Mouse (Mus musculus): ENCODE measurements around the gene Zfp512b. TPM values are rescaled to one million over a fixed set of nuclear protein-coding genes. Genes with fewer than 3 reads are reported as not detected.

The Zfp512b gene
- polyA plus RNA-seq (2017; shearing (Covaris generic)): 10 to 100 TPM; 20.3 to 26.9 TPM

GRCm38 (mm10) chr2:181592231-181593041 is at the start of gene Zfp512b:
Gene Zfp512b, minus strand, starts transcription at chr2:181592803.
- ATAC-seq: peak; percentile 61

GRCm38 (mm10) chr2:181635865-181636264 is 43.3 kb upstream of the Zfp512b start:
- ATAC-seq: no peak

- ATAC-seq: no peak
Observed at GRCm38 (mm10) chr2:181632624-181633023, 40.0 kb upstream of the Zfp512b start.

GRCm38 (mm10) chr2:181628471-181628870 is 35.9 kb upstream of the Zfp512b start:
- ATAC-seq: no peak

GRCm38 (mm10) chr2:181623401-181623800 is 30.8 kb upstream of the Zfp512b start:
- ATAC-seq: no peak

GRCm38 (mm10) chr2:181618761-181619495 is 26.3 kb upstream of the Zfp512b start:
- no peak for ATAC-seq

GRCm38 (mm10) chr2:181602367-181602766 is 9.8 kb upstream of the Zfp512b start:
- no peak for ATAC-seq

GRCm38 (mm10) chr2:181601751-181602145 is 9.1 kb upstream of the Zfp512b start:
- ATAC-seq: no peak

GRCm38 (mm10) chr2:181600828-181601750 is 8.5 kb upstream of the Zfp512b start:
- peak; percentile 93 for ATAC-seq

GRCm38 (mm10) chr2:181600226-181600758 is 7.7 kb upstream of the Zfp512b start:
- no peak for ATAC-seq

- peak; percentile 29 for ATAC-seq
Observed at GRCm38 (mm10) chr2:181598454-181599351, 6.1 kb upstream of the Zfp512b start, which contains the start of gene Samd10. Gene Samd10, minus strand, starts transcription at chr2:181599212.

GRCm38 (mm10) chr2:181597378-181598061 is 4.9 kb upstream of the Zfp512b start:
- no peak for ATAC-seq

GRCm38 (mm10) chr2:181596221-181596960 is 3.8 kb upstream of the Zfp512b start:
- ATAC-seq: no peak

- ATAC-seq: no peak
Observed at GRCm38 (mm10) chr2:181594946-181595696, 2.5 kb upstream of the Zfp512b start.

- ATAC-seq: no peak
Observed at GRCm38 (mm10) chr2:181593937-181594336, 1.3 kb upstream of the Zfp512b start.

GRCm38 (mm10) chr2:181593042-181593421 is 429 bp upstream of the Zfp512b start:
- ATAC-seq: no peak

GRCm38 (mm10) chr2:181591528-181592085 is 996 bp downstream of the Zfp512b start, which contains the start of gene Prpf6:
Gene Prpf6, plus strand, starts transcription at chr2:181591868.
- peak; percentile 46 for ATAC-seq

GRCm38 (mm10) chr2:181590471-181590870 is 2.1 kb downstream of the Zfp512b start:
- ATAC-seq: no peak

- ATAC-seq: no peak
Observed at GRCm38 (mm10) chr2:181589732-181590105, 2.9 kb downstream of the Zfp512b start.

Data from activated CD4-positive, CD25-positive, alpha-beta regulatory T cell, adult 4 months (primary cell).